Mouse (Mus musculus) activated CD4-positive, CD25-positive, alpha-beta regulatory T cell, adult 4 months (primary cell): ENCODE measurements at regions not wholly inside any gene's neighbourhood (a gene's known extent, or its start where the extent isn't known, plus 50 kb on each side); places are given as distances from the start of the nearest gene placed in this dataset.

Experiments used
- ATAC-seq: one replicate; pipeline ENCODE4 v1.8.0; 2017

- no peak for ATAC-seq
Observed at GRCm38 (mm10) chr5:64500413-64500812, 302.8 kb upstream of the Klf3 start.

GRCm38 (mm10) chr5:64500866-64501265 lies 302.3 kb upstream of the Klf3 start:
- no peak for ATAC-seq

GRCm38 (mm10) chr5:64501746-64502145 lies 301.4 kb upstream of the Klf3 start:
- ATAC-seq: no peak

GRCm38 (mm10) chr5:64503514-64503913 lies 299.7 kb upstream of the Klf3 start:
- no peak for ATAC-seq

GRCm38 (mm10) chr5:64504507-64504906 lies 298.7 kb upstream of the Klf3 start:
- no peak for ATAC-seq

- ATAC-seq: peak; percentile 56
Observed at GRCm38 (mm10) chr5:64505227-64505834, 297.9 kb upstream of the Klf3 start.

- peak; percentile 71 for ATAC-seq
Observed at GRCm38 (mm10) chr5:64505835-64506600, 297.2 kb upstream of the Klf3 start.

- no peak for ATAC-seq
Observed at GRCm38 (mm10) chr5:64508565-64508964, 294.6 kb upstream of the Klf3 start.

- no peak for ATAC-seq
Observed at GRCm38 (mm10) chr5:64513155-64513945, 289.8 kb upstream of the Klf3 start.

- ATAC-seq: no peak
Observed at GRCm38 (mm10) chr5:64516115-64516665, 287.0 kb upstream of the Klf3 start.

- no peak for ATAC-seq
Observed at GRCm38 (mm10) chr5:64517241-64517640, 285.9 kb upstream of the Klf3 start.

GRCm38 (mm10) chr5:64517835-64518234 lies 285.4 kb upstream of the Klf3 start:
- no peak for ATAC-seq

- peak; percentile 36 for ATAC-seq
Observed at GRCm38 (mm10) chr5:64519036-64519435, 284.2 kb upstream of the Klf3 start.

GRCm38 (mm10) chr5:64519731-64520130 lies 283.5 kb upstream of the Klf3 start:
- no peak for ATAC-seq

GRCm38 (mm10) chr5:64521401-64521800 lies 281.8 kb upstream of the Klf3 start:
- no peak for ATAC-seq

- no peak for ATAC-seq
Observed at GRCm38 (mm10) chr5:64521969-64522368, 281.2 kb upstream of the Klf3 start.

- no peak for ATAC-seq
Observed at GRCm38 (mm10) chr5:64526521-64526920, 276.7 kb upstream of the Klf3 start.

- no peak for ATAC-seq
Observed at GRCm38 (mm10) chr5:64527962-64528361, 275.2 kb upstream of the Klf3 start.

GRCm38 (mm10) chr5:64534371-64534770 lies 268.8 kb upstream of the Klf3 start:
- no peak for ATAC-seq

- ATAC-seq: no peak
Observed at GRCm38 (mm10) chr5:64534947-64535346, 268.2 kb upstream of the Klf3 start.

- ATAC-seq: no peak
Observed at GRCm38 (mm10) chr5:64535546-64535945, 267.6 kb upstream of the Klf3 start.

- no peak for ATAC-seq
Observed at GRCm38 (mm10) chr5:64536393-64537112, 266.6 kb upstream of the Klf3 start.
